Mouse (Mus musculus) liver, adult 2 months (tissue): ENCODE data around the gene Cpa2. TPM values are rescaled to one million over a fixed set of nuclear protein-coding genes. Genes with fewer than 3 reads are reported as not detected.

Source experiments
- DNase-seq: peaks from one replicate; pipeline ENCODE4 v3.0.0-alpha.2; 2011; ENCODE audit warnings: low read depth, low spot score; ENCODE audit errors: extremely low read depth
- H3K27ac ChIP-seq: fragments of 200-500 bp; replicated peaks from 2 replicates; pipeline ENCODE4 v1.5.1; 2012; ENCODE audit warnings: low read depth, mild to moderate bottlenecking, control low read depth, inconsistent platforms, low read length; ENCODE audit not compliant: insufficient read depth
- H3K27me3 ChIP-seq: fragments of 200-500 bp; 2 replicates; pipeline ENCODE4 v1.6.1; 2012; ENCODE audit warnings: mild to moderate bottlenecking, moderate library complexity, low read length, inconsistent platforms; ENCODE audit not compliant: control insufficient read depth, insufficient read depth
- H3K36me3 ChIP-seq: fragments of 200-500 bp; 2 replicates; pipeline ENCODE4 v1.6.1; 2012; ENCODE audit warnings: low read length, inconsistent platforms; ENCODE audit not compliant: control insufficient read depth, insufficient read depth
- H3K4me1 ChIP-seq: fragments of 200-500 bp; 2 replicates; pipeline ENCODE4 v1.6.1; 2011; ENCODE audit warnings: low read length; ENCODE audit not compliant: control insufficient read depth, insufficient read depth
- H3K4me3 ChIP-seq: fragments of 200-500 bp; 2 replicates; pipeline ENCODE4 v1.5.1; 2011; ENCODE audit warnings: low read depth, mild to moderate bottlenecking, control low read depth, low read length, moderate library complexity; ENCODE audit not compliant: insufficient read depth
- H3K79me2 ChIP-seq: fragments of 200-500 bp; 2 replicates; pipeline ENCODE4 v1.6.1; 2012; ENCODE audit warnings: inconsistent platforms, mild to moderate bottlenecking, low read length, moderate library complexity; ENCODE audit not compliant: control insufficient read depth, insufficient read depth
- H3K9ac ChIP-seq: fragments of 200-500 bp; 2 replicates; pipeline ENCODE4 v1.6.1; 2012; ENCODE audit warnings: low read depth, mild to moderate bottlenecking, control low read depth, inconsistent platforms, low read length
- CTCF ChIP-seq: fragments of 200-500 bp; IDR thresholded peaks from 2 replicates; pipeline ENCODE4 v1.5.1; 2011; ENCODE audit warnings: low read depth, low read length, control low read depth
- POLR2A ChIP-seq: fragments of 200-500 bp; IDR thresholded peaks from 2 replicates; pipeline ENCODE4 v1.6.1; 2011; ENCODE audit warnings: low read length, control low read depth; ENCODE audit not compliant: insufficient read depth; ENCODE audit errors: extremely low read depth
- WGBS: fragments of 180-500 bp; shearing (Covaris S2); methylation state at CpG from one replicate; pipeline ENCODE4 v1.1.7; 2018; 5-methylcytosine and 5-hydroxymethylcytosine counted together
- polyA plus RNA-seq: library from polyadenylated mRNA; depleted of rRNA; stranded (reverse); fragments of >200 nt; gene quantifications from 2 replicates; pipeline ENCODE4 v1.2.3, GENCODE M21; 2012
- total RNA-seq: library from RNA; depleted of rRNA; stranded (reverse); fragments of >200 nt; gene quantifications from 2 replicates; pipeline ENCODE4 v1.2.3, GENCODE M21; 2014

Gene Cpa2
- total and polyA plus RNA-seq, 2 experiments = 32.6 TPM; not detected in 1

- no peak for TF ChIP-seq POLR2A
- TF ChIP-seq CTCF = no peak
- Histone ChIP-seq H3K79me2 (no peaks in the 10 kb centered on the region), H3K36me3 (no peaks in the 10 kb centered on the region), H3K4me1 (peaks cover 8% of the 10 kb centered on the region; the same call in 1 of the 2 replicates), H3K9ac (no peak overlapping the region), H3K4me3 (no peak overlapping the region), H3K27ac (no peak overlapping the region), H3K27me3 (no peaks in the 10 kb centered on the region)
- peak; percentile 18 for DNase-seq
- WGBS = 62% methylated on average over 6 of the region's 6 CpGs
Observed at GRCm38 (mm10) chr6:30564051-30564450, 22.7 kb downstream of the Cpa2 start.

- H3K9ac ChIP-seq = no peak within 1 kb of the TSS
- no peaks in the 10 kb centered on the region for H3K79me2 ChIP-seq
- H3K27me3 ChIP-seq = no peaks in the 10 kb centered on the region
- H3K4me1 ChIP-seq = peaks cover 8% of the 10 kb centered on the region; the same call in 1 of the 2 replicates
- no peaks in the 10 kb centered on the region for H3K36me3 ChIP-seq
- no peak within 1 kb of the TSS for H3K4me3 ChIP-seq
- WGBS = 90% methylated on average over 5 of the region's 5 CpGs
- no peak within 1 kb of the TSS for H3K27ac ChIP-seq
- TF ChIP-seq CTCF = no peak
- TF ChIP-seq POLR2A = no peak
- no peak for DNase-seq
Observed at GRCm38 (mm10) chr6:30568069-30568468, 26.7 kb downstream of the Cpa2 start, which contains the start of gene Cpa4. TSS of gene Cpa4 (plus strand) at chr6:30568369.

- no peak for DNase-seq
- WGBS = 94% methylated on average over 10 of the region's 10 CpGs
- Histone ChIP-seq H3K4me3 (no peak overlapping the region), H3K27ac (no peak overlapping the region), H3K9ac (no peak overlapping the region), H3K36me3 (no peaks in the 10 kb centered on the region), H3K79me2 (no peaks in the 10 kb centered on the region), H3K27me3 (no peaks in the 10 kb centered on the region), H3K4me1 (peaks cover 7% of the 10 kb centered on the region; the same call in 1 of the 2 replicates)
- no peak for TF ChIP-seq CTCF
- no peak for TF ChIP-seq POLR2A
Observed at GRCm38 (mm10) chr6:30569331-30569730, 27.9 kb downstream of the Cpa2 start.

- Histone ChIP-seq H3K27ac (no peak overlapping the region), H3K36me3 (no peaks in the 10 kb centered on the region), H3K9ac (no peak overlapping the region), H3K27me3 (no peaks in the 10 kb centered on the region), H3K79me2 (no peaks in the 10 kb centered on the region), H3K4me1 (peaks cover 7% of the 10 kb centered on the region; the same call in 1 of the 2 replicates), H3K4me3 (no peak overlapping the region)
- no peak for DNase-seq
- 78% methylated on average over 5 of the region's 5 CpGs for WGBS
- no peak for TF ChIP-seq POLR2A
- TF ChIP-seq CTCF = no peak
Observed at GRCm38 (mm10) chr6:30570012-30570411, 28.6 kb downstream of the Cpa2 start.

- no peak for TF ChIP-seq CTCF
- TF ChIP-seq POLR2A = no peak
- Histone ChIP-seq H3K4me3 (no peak overlapping the region), H3K9ac (no peak overlapping the region), H3K4me1 (no peaks in the 10 kb centered on the region), H3K36me3 (no peaks in the 10 kb centered on the region), H3K27me3 (no peaks in the 10 kb centered on the region), H3K79me2 (no peaks in the 10 kb centered on the region), H3K27ac (no peak overlapping the region)
- WGBS = 79% methylated on average over 20 of the region's 20 CpGs
- DNase-seq = no peak
Observed at GRCm38 (mm10) chr6:30572456-30573311, 31.3 kb downstream of the Cpa2 start.

- Histone ChIP-seq H3K9ac (no peak overlapping the region), H3K27ac (no peak overlapping the region), H3K79me2 (no peaks in the 10 kb centered on the region), H3K4me1 (no peaks in the 10 kb centered on the region), H3K27me3 (no peaks in the 10 kb centered on the region), H3K36me3 (no peaks in the 10 kb centered on the region), H3K4me3 (no peak overlapping the region)
- DNase-seq = no peak
- whole genome bisulfite sequencing = 78% methylated on average over 5 of the region's 5 CpGs
- TF ChIP-seq CTCF (no peak), POLR2A (no peak)
Observed at GRCm38 (mm10) chr6:30573380-30573779, 32.0 kb downstream of the Cpa2 start.
